Mouse (Mus musculus) heart, adult 8-10 months (tissue): ENCODE results near the gene Psen2. TPM values are rescaled to one million over a fixed set of nuclear protein-coding genes. Genes with fewer than 3 reads are reported as not detected.
A peak's percentile ranks its signal among the peaks of the same experiment; 100 is the strongest.

Source experiments
- DNase-seq: peaks from one replicate; pipeline ENCODE4 v3.0.0; 2022; ENCODE audit warnings: low spot score
- total RNA-seq, 4 experiments: library from RNA; stranded (reverse); gene quantifications; 2 replicates each; pipeline ENCODE4 v1.2.4; 2022

The Psen2 gene
- total RNA-seq, 4 experiments from 2014 or later, result 14.7 to 16.0 (median 15.3) TPM

- DNase-seq, result peak; percentile 87
These were observed 13.4 kb downstream of the Psen2 start for GRCm38 (mm10) chr1:180249666-180250440.

- no peak for DNase-seq
These were observed 14.6 kb downstream of the Psen2 start for GRCm38 (mm10) chr1:180248593-180249146.

GRCm38 (mm10) chr1:180247901-180248300 lies 15.3 kb downstream of the Psen2 start:
- no peak for DNase-seq

GRCm38 (mm10) chr1:180245741-180246507 lies 17.3 kb downstream of the Psen2 start:
- DNase-seq, result no peak

- no peak for DNase-seq
These were observed 31.5 kb downstream of the Psen2 start for GRCm38 (mm10) chr1:180231729-180232128.

- no peak for DNase-seq
These were observed 32.7 kb downstream of the Psen2 start for GRCm38 (mm10) chr1:180230580-180230979.

GRCm38 (mm10) chr1:180229906-180230305 lies 33.3 kb downstream of the Psen2 start:
- no peak for DNase-seq

- DNase-seq, result no peak
These were observed 34.4 kb downstream of the Psen2 start for GRCm38 (mm10) chr1:180228854-180229253.

- DNase-seq, result no peak
These were observed 36.5 kb downstream of the Psen2 start for GRCm38 (mm10) chr1:180226766-180227165.

GRCm38 (mm10) chr1:180226221-180226713 lies 37.0 kb downstream of the Psen2 start:
- DNase-seq, result no peak

- no peak for DNase-seq
These were observed 37.6 kb downstream of the Psen2 start for GRCm38 (mm10) chr1:180225500-180226220.

GRCm38 (mm10) chr1:180222007-180222406 lies 41.2 kb downstream of the Psen2 start:
- DNase-seq, result no peak

GRCm38 (mm10) chr1:180220791-180221542 lies 42.3 kb downstream of the Psen2 start:
- DNase-seq, result no peak

- no peak for DNase-seq
These were observed 46.5 kb downstream of the Psen2 start for GRCm38 (mm10) chr1:180216541-180217276.

GRCm38 (mm10) chr1:180215044-180215443 lies 48.2 kb downstream of the Psen2 start:
- peak; percentile 64 for DNase-seq

- no peak for DNase-seq
These were observed 50.3 kb downstream of the Psen2 start for GRCm38 (mm10) chr1:180212911-180213310.

GRCm38 (mm10) chr1:180210781-180211271 lies 52.4 kb downstream of the Psen2 start:
- DNase-seq, result no peak

GRCm38 (mm10) chr1:180210031-180210432 lies 53.2 kb downstream of the Psen2 start:
- peak; percentile 71 for DNase-seq

- DNase-seq, result no peak
These were observed 54.9 kb downstream of the Psen2 start for GRCm38 (mm10) chr1:180208370-180208769.

- no peak for DNase-seq
These were observed 62.5 kb downstream of the Psen2 start for GRCm38 (mm10) chr1:180200722-180201121.
